ENCODE assay signal across 9 mouse cellular contexts in the genomic region with DNA sequence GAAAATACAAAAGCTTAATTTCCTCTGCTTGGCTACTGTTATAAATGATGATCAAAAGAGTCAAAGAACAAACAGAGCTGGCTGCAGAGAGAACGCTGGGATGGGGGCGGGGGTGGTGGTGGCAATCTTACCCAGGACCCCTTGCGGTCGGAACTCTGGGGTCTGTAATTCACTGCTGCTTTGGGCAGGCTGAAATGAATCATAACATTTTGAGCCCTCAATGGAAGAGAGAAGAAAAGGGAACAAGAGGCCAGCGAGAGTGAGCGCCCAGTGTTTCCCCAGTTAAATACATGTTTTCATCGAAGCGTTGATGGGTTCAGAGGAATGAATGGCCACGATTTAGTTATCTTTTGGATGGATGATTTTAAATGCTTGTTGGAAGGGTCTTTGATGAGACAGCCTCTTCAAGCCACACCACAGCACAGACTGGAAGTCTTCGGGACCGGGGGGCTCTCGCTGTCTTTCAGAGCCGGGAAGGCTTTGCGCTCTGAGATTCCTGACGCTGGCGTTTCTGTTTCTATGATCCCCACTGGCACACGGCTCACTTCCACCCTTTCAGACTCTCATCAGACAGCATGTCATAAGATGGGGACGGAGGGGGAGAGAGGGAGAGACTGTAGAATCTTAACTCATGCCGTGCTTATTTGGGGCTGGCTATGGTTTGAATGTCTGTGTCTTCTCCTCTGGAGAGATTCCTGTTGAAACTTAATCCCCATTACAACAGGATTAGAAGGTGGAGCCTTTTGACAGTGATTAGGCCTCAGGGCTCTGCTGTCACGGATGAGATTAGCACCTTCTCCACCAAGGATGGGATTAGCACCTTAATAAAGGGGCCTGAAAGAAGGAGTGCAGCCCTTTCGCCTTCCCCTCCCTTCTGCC. TPM values are rescaled to one million over a fixed set of nuclear protein-coding genes. Genes with fewer than 3 reads are reported as not detected.
DNase-seq lines count a peak whose midpoint lies in the region; ATAC-seq and TF ChIP-seq lines count a peak whose summit lies in the region.
"Had no signal": no experiment of that assay in that cellular context is flagged by ENCODE, and none has a peak within 500 bp of the region (broad histone marks: within the 10 kb centered on the region; RNA-seq: fewer than 3 reads in every experiment).

No protein-coding gene starts in this region.

- H3K4me2 ChIP-seq in kidney, embryonic 14.5 days (replicated peaks; ENCODE audit: low read depth, low read length) = peak overlapping the region; percentile 30
- peak overlapping the region; percentile 59 for H3K4me2 ChIP-seq in embryonic facial prominence, embryonic 14.5 days (ENCODE audit: low read depth, low read length)
- peak overlapping the region; percentile 63 for H3K4me2 ChIP-seq in hindbrain, embryonic 13.5 days
- peak overlapping the region; percentile 49 for H3K4me2 ChIP-seq in midbrain, postnatal 0 days (ENCODE audit: low read depth, low read length, poor library complexity, severe bottlenecking)

- no peak for TF ChIP-seq CTCF in midbrain, postnatal 0 days (IDR thresholded peaks at IDR 0.05)

- H3K4me3 ChIP-seq in kidney, embryonic 14.5 days (ENCODE audit: low read length) = peak overlapping the region; percentile 21
- H3K4me3 ChIP-seq in embryonic facial prominence, embryonic 14.5 days (ENCODE audit: low read depth, low read length) = peak overlapping the region; percentile 26
- H3K4me3 ChIP-seq in hindbrain, embryonic 13.5 days = peak overlapping the region; percentile 37
- H3K4me3 ChIP-seq in midbrain, postnatal 0 days (ENCODE audit: low read depth, low read length) = peak overlapping the region; percentile 20; the same call in 1 of the 2 replicates

- H3K9me3 ChIP-seq in kidney, embryonic 14.5 days (ENCODE audit: control insufficient read depth, low read length) = no peaks in the 10 kb centered on the region
- no peaks in the 10 kb centered on the region for H3K9me3 ChIP-seq in embryonic facial prominence, embryonic 14.5 days (ENCODE audit: control insufficient read depth, low read length)
- H3K9me3 ChIP-seq in hindbrain, embryonic 13.5 days = no peaks in the 10 kb centered on the region
- H3K9me3 ChIP-seq in midbrain, postnatal 0 days (ENCODE audit: low read length) = no peaks in the 10 kb centered on the region

- H3K27ac ChIP-seq in kidney, embryonic 14.5 days (ENCODE audit: low read depth, low read length) = no peak overlapping the region
- H3K27ac ChIP-seq in embryonic facial prominence, embryonic 14.5 days (replicated peaks; ENCODE audit: low read depth, low read length) = peak overlapping the region; percentile 36; the same call in 1 of the 2 replicates
- peak overlapping the region; percentile 78 for H3K27ac ChIP-seq in hindbrain, embryonic 13.5 days
- no peak overlapping the region for H3K27ac ChIP-seq in midbrain, postnatal 0 days (ENCODE audit: low read depth, low read length)

- H3K27me3 ChIP-seq in kidney, embryonic 14.5 days (ENCODE audit: control insufficient read depth, insufficient read depth, low read length) = peaks cover 41% of the 10 kb centered on the region
- H3K27me3 ChIP-seq in embryonic facial prominence, embryonic 14.5 days (replicated peaks; ENCODE audit: control insufficient read depth, insufficient read depth, low read length) = peaks cover 5% of the 10 kb centered on the region; the same call in 1 of the 2 replicates
- peaks cover 37% of the 10 kb centered on the region for H3K27me3 ChIP-seq in hindbrain, embryonic 13.5 days
- H3K27me3 ChIP-seq in midbrain, postnatal 0 days (ENCODE audit: insufficient read depth, low read length) = peaks cover 19% of the 10 kb centered on the region; the same call in 1 of the 2 replicates

- 11% methylated on average over 21 of the region's 21 CpGs for WGBS in kidney, embryonic 14.5 days
- 7% methylated on average over 21 of the region's 21 CpGs for WGBS in embryonic facial prominence, embryonic 14.5 days
- WGBS in hindbrain, embryonic 13.5 days = 5% methylated on average over 21 of the region's 21 CpGs
- WGBS in midbrain, postnatal 0 days = 4% methylated on average over 21 of the region's 21 CpGs

- no peak for DNase-seq in kidney, postnatal 10 days
- DNase-seq in embryonic facial prominence, embryonic 14.5 days (ENCODE audit: low spot score) = no peak
- DNase-seq in midbrain, postnatal 0 days (ENCODE audit: low spot score) = peak; percentile 75
- no peak for DNase-seq in right cerebral cortex, adult 18-20 months
- no peak for DNase-seq in frontal cortex, postnatal 36 days (ENCODE audit: low spot score in 2 of 2)
- DNase-seq in frontal cortex, postnatal 10 days (ENCODE audit: low spot score in 2 of 2) = no peak

- no peaks in the 10 kb centered on the region for H3K36me3 ChIP-seq in kidney, embryonic 14.5 days (ENCODE audit: control insufficient read depth, insufficient read depth, low read length)
- H3K36me3 ChIP-seq in embryonic facial prominence, embryonic 14.5 days (ENCODE audit: control insufficient read depth, insufficient read depth, low read length) = no peaks in the 10 kb centered on the region
- H3K36me3 ChIP-seq in hindbrain, embryonic 13.5 days = no peaks in the 10 kb centered on the region
- H3K36me3 ChIP-seq in midbrain, postnatal 0 days (ENCODE audit: insufficient read depth, low read length) = no peaks in the 10 kb centered on the region

- no peaks in the 10 kb centered on the region for H3K4me1 ChIP-seq in kidney, embryonic 14.5 days (ENCODE audit: control insufficient read depth, insufficient read depth, low read length)
- H3K4me1 ChIP-seq in embryonic facial prominence, embryonic 14.5 days (ENCODE audit: control insufficient read depth, insufficient read depth, low read length) = no peaks in the 10 kb centered on the region
- peaks cover 20% of the 10 kb centered on the region for H3K4me1 ChIP-seq in hindbrain, embryonic 13.5 days (replicated peaks)
- H3K4me1 ChIP-seq in midbrain, postnatal 0 days (ENCODE audit: insufficient read depth, low read length) = 0 out of 2 replicates have a peak, but pooled peaks cover 6% of the 10 kb centered on the region

- no peak for ATAC-seq in kidney, embryonic 14.5 days (ENCODE audit: low FRiP score, low TSS enrichment)
- ATAC-seq in embryonic facial prominence, embryonic 14.5 days (ENCODE audit: low read depth) = peak; percentile 62
- peak; percentile 83 for ATAC-seq in hindbrain, embryonic 13.5 days (ENCODE audit: low FRiP score)
- peak; percentile 79 for ATAC-seq in midbrain, postnatal 0 days (ENCODE audit: low FRiP score)

- H3K9ac ChIP-seq in kidney, embryonic 14.5 days (ENCODE audit: low read depth, low read length) = no peak overlapping the region
- peak overlapping the region; percentile 51 for H3K9ac ChIP-seq in embryonic facial prominence, embryonic 14.5 days (ENCODE audit: low read depth, low read length)
- H3K9ac ChIP-seq in hindbrain, embryonic 13.5 days = peak overlapping the region; percentile 72
- H3K9ac ChIP-seq in midbrain, postnatal 0 days (replicated peaks; ENCODE audit: low read length, poor library complexity, severe bottlenecking) = peak overlapping the region; percentile 36; the same call in 1 of the 2 replicates

RNA-seq across cellular contexts. Expression of a gene that starts 17.8 kb away (rescaled TPM):
- polyA plus RNA-seq in kidney, embryonic 14.5 days (2014; fragmentation: Nextera tagmentation; extraction: Ambion mirVana) = 0.73 and 1.2 TPM in 2 replicates
- polyA plus RNA-seq in embryonic facial prominence, embryonic 14.5 days (2014; fragmentation: Nextera tagmentation; extraction: Ambion mirVana) = 11.5 and 11.6 TPM in 2 replicates
- 7.5 and 8.3 TPM in 2 replicates for polyA plus RNA-seq in hindbrain, embryonic 13.5 days (2015; fragmentation: Nextera tagmentation; extraction: Ambion mirVana)
- total RNA-seq in midbrain, postnatal 0 days (2014; rRNA removed) = 0.71 and 2.2 TPM in 2 replicates
- polyA plus RNA-seq in midbrain, postnatal 0 days (2015; fragmentation: Nextera tagmentation; extraction: Ambion mirVana) = 0.23 and 0.39 TPM in 2 replicates
- total RNA-seq: MEL had no signal

Comparison
In these comparisons a context has a peak if more than half of its experiments do, and no peak if none do; other contexts are left out.
1. H3K27ac ChIP-seq: peak in embryonic facial prominence, embryonic 14.5 days (single experiment) and hindbrain, embryonic 13.5 days (single experiment); none in kidney, embryonic 14.5 days (single experiment) and midbrain, postnatal 0 days (single experiment).
2. Peak in every context shown above with its lines, with median percentiles within 50 percentile points of each other: H3K4me2 ChIP-seq and H3K4me3 ChIP-seq.